Mouse (Mus musculus) intestine, embryonic 15.5 days (tissue): ENCODE measurements around the gene Hnrnpr. TPM values are rescaled to one million over a fixed set of nuclear protein-coding genes. Genes with fewer than 3 reads are reported as not detected.

Experiments
- ATAC-seq: fragments of 200-750 bp; cut with Nextera tagmentation; 2 replicates; pipeline ENCODE4 v1.8.0; 2017; ENCODE audit warnings: moderate TSS enrichment, moderate library complexity
- H3K27ac ChIP-seq: fragments of 300-500 bp; sonication (generic); 2 replicates; pipeline ENCODE4 v1.5.1; 2015; ENCODE audit warnings: mild to moderate bottlenecking, inconsistent platforms
- H3K27me3 ChIP-seq: fragments of 300-500 bp; sonication (generic); replicated peaks from 2 replicates; pipeline ENCODE4 v1.6.1; 2015; ENCODE audit warnings: inconsistent platforms
- H3K36me3 ChIP-seq: fragments of 300-500 bp; sonication (generic); 2 replicates; pipeline ENCODE4 v1.6.1; 2015; ENCODE audit warnings: inconsistent platforms
- H3K4me1 ChIP-seq: fragments of 300-500 bp; sonication (generic); replicated peaks from 2 replicates; pipeline ENCODE4 v1.6.1; 2015; ENCODE audit warnings: inconsistent platforms
- H3K4me2 ChIP-seq: fragments of 300-500 bp; sonication (generic); replicated peaks from 2 replicates; pipeline ENCODE4 v1.6.1; 2015; ENCODE audit warnings: mild to moderate bottlenecking, inconsistent platforms
- H3K4me3 ChIP-seq: fragments of 300-500 bp; sonication (generic); replicated peaks from 2 replicates; pipeline ENCODE4 v1.5.1; 2015; ENCODE audit warnings: inconsistent platforms
- H3K9ac ChIP-seq: fragments of 300-500 bp; sonication (generic); 2 replicates; pipeline ENCODE4 v1.6.1; 2015; ENCODE audit warnings: inconsistent platforms
- H3K9me3 ChIP-seq: fragments of 300-500 bp; sonication (generic); 2 replicates; pipeline ENCODE4 v1.6.1; 2016; ENCODE audit warnings: inconsistent platforms
- WGBS: fragments of 180-500 bp; shearing (Covaris S2); methylation state at CpG from one replicate; pipeline ENCODE4 v1.1.7; 2015; 5-methylcytosine and 5-hydroxymethylcytosine counted together
- polyA plus RNA-seq: library from polyadenylated mRNA; unstranded; fragments of >200 nt; fragmentation: Nextera tagmentation; extraction: Ambion mirVana; gene quantifications from 2 replicates; pipeline ENCODE4 v1.2.1, GENCODE M21; 2015

Gene Hnrnpr
- polyA plus RNA-seq, 1 experiment from 2014 or later, result 128 TPM

DNA sequence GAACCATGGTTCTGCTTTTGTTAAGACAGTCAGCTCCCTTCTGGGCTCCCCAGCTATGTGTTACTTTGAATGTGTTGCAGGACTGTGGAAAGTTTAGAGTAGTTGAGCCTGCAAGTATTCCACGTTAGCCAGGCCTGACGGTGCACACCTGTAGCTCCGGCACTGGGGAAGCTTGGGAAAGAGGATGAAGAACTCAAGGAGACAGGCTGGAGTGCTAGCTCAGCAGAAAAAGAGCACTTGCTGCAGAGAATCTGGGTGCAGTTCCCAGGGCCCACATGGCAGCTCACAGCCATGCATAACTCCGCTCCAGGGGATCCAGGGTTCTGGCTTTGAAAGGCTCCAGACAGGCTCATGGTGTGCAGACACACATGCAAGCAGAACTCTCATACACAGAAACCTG is 46.7 kb downstream of the Hnrnpr start:
- WGBS, result 89% methylated on average over 4 of the region's 4 CpGs
- no peaks in the 10 kb centered on the region for H3K4me1 ChIP-seq
- peaks cover 20% of the 10 kb centered on the region for H3K36me3 ChIP-seq
- no peaks in the 10 kb centered on the region for H3K9me3 ChIP-seq
- ATAC-seq, result no peak
- no peak overlapping the region for H3K27ac ChIP-seq
- no peak overlapping the region for H3K4me2 ChIP-seq
- no peak overlapping the region for H3K4me3 ChIP-seq
- H3K27me3 ChIP-seq, result no peaks in the 10 kb centered on the region
- no peak overlapping the region for H3K9ac ChIP-seq

DNA sequence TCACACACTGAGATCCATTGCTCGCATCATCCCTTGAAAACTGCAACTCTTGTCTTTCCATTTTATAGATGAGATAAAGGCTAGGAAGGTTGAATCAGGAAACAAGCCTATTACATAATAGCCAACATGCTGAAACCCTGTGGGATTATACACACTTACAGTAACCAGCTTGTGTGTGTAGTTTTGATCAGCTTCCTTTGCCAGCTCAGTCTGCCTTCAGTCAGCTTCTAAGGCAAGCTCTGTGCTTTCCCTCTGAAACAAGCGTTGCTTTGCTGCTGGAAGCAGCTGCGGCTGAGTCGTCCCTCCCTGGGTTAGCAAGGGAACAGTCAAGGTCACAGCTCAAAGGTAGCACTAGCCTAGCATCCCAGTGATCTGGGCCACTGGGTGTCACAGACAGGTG is 57.1 kb downstream of the Hnrnpr start:
- Histone ChIP-seq H3K36me3 (no peaks in the 10 kb centered on the region), H3K9ac (no peak overlapping the region), H3K27me3 (no peaks in the 10 kb centered on the region), H3K4me1 (no peaks in the 10 kb centered on the region), H3K4me3 (no peak overlapping the region), H3K9me3 (no peaks in the 10 kb centered on the region), H3K4me2 (no peak overlapping the region), H3K27ac (no peak overlapping the region)
- ATAC-seq, result no peak
- WGBS, result 62% methylated on average over 4 of the region's 4 CpGs

DNA sequence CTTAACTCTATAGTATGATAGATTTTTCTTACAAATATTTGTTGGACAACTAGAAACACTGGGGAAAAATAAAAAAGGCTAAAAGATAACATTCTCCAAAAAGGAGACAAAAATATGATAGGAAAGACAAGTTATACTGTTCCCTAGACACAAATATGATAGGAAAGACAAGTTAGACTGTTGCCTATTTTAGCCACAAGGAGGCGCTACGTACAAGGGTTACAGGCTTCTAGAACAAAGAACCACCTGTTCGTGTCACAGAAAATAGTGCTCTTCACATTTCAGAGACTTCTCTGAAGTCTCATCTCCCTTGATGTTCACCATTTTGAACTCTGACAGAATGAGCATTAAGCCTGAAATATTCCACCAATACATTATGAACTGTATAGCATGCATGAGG is 59.0 kb downstream of the Hnrnpr start:
- WGBS, result 3% methylated on average over 3 of the region's 3 CpGs
- Histone ChIP-seq H3K27ac (no peak overlapping the region), H3K9me3 (no peaks in the 10 kb centered on the region), H3K4me3 (no peak overlapping the region), H3K4me1 (no peaks in the 10 kb centered on the region), H3K36me3 (no peaks in the 10 kb centered on the region), H3K27me3 (no peaks in the 10 kb centered on the region), H3K9ac (no peak overlapping the region), H3K4me2 (no peak overlapping the region)
- ATAC-seq, result no peak

DNA sequence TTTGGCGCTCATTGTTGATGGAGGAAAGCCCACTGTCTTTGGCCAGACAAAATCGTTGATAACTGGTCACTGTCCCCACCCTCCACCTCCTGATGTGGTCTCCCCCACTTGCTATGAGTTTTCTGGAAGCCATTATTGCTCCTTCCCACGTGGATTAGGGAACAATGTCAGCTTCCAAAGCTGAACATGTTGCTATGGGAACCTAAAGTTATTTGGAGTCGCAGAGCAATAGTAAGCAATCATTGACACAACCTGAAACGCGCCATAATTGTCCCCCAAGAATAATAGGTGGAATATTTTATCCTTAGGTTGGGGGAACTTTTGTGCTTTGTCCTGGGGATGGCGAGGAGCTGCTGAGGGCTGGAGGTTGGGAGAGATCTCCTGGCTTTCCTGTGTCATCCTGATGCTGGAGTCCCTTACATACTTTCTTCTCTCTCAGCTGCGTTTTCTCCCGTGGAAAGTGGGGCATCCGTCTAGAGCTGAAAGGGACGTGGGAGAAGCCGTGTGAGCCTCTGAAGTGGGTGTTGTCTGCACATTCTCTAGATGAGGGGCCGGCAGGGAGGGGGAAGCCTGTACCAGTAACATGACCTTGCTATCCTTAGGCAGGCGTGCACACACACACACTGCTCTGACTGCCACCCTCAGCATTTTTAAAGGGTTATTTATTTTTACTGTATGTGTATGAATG is 62.9 kb downstream of the Hnrnpr start:
- no peak overlapping the region for H3K9ac ChIP-seq
- H3K27me3 ChIP-seq, result no peaks in the 10 kb centered on the region
- H3K4me1 ChIP-seq, result no peaks in the 10 kb centered on the region
- H3K4me3 ChIP-seq, result no peak overlapping the region
- H3K4me2 ChIP-seq, result no peak overlapping the region
- H3K27ac ChIP-seq, result no peak overlapping the region
- no peaks in the 10 kb centered on the region for H3K36me3 ChIP-seq
- 51% methylated on average over 14 of the region's 14 CpGs for WGBS
- H3K9me3 ChIP-seq, result no peaks in the 10 kb centered on the region
- ATAC-seq, result no peak

DNA sequence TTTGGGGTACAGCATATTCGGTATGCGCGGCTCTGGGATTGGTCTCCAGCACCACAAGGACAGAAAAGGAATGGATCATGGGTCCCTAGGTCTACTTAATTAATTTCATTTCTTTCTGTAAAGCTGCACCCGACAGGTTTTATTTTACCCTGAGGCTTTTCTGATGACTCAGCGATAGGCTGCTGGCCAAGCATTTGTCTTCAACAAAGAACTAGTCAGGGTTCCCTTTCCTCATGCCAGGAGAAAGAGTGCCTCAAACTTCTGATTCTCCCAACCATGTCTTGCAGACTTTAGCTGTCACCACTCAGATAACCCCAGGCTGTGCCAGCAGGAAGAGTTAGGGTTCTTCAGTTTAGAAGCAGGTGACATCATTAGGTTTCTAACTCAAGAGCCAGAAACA is 66.3 kb downstream of the Hnrnpr start:
- no peaks in the 10 kb centered on the region for H3K27me3 ChIP-seq
- WGBS, result 82% methylated on average over 5 of the region's 5 CpGs
- H3K4me2 ChIP-seq, result no peak overlapping the region
- H3K27ac ChIP-seq, result no peak overlapping the region
- no peaks in the 10 kb centered on the region for H3K9me3 ChIP-seq
- no peak overlapping the region for H3K9ac ChIP-seq
- no peak for ATAC-seq
- no peaks in the 10 kb centered on the region for H3K4me1 ChIP-seq
- no peaks in the 10 kb centered on the region for H3K36me3 ChIP-seq
- H3K4me3 ChIP-seq, result no peak overlapping the region

GRCm38 (mm10) chr4:136383052-136383451 is 72.3 kb downstream of the Hnrnpr start:
- no peak overlapping the region for H3K4me2 ChIP-seq
- H3K4me3 ChIP-seq, result no peak overlapping the region
- no peaks in the 10 kb centered on the region for H3K9me3 ChIP-seq
- no peak overlapping the region for H3K27ac ChIP-seq
- H3K9ac ChIP-seq, result no peak overlapping the region
- no peaks in the 10 kb centered on the region for H3K36me3 ChIP-seq
- no peak for ATAC-seq
- WGBS, result 85% methylated on average over 5 of the region's 5 CpGs
- H3K4me1 ChIP-seq, result no peaks in the 10 kb centered on the region
- no peaks in the 10 kb centered on the region for H3K27me3 ChIP-seq

- Histone ChIP-seq H3K27me3 (no peaks in the 10 kb centered on the region), H3K27ac (no peak overlapping the region), H3K4me2 (no peak overlapping the region), H3K36me3 (no peaks in the 10 kb centered on the region), H3K4me1 (no peaks in the 10 kb centered on the region), H3K9ac (no peak overlapping the region), H3K9me3 (no peaks in the 10 kb centered on the region), H3K4me3 (no peak overlapping the region)
- 87% methylated on average over 6 of the region's 6 CpGs for WGBS
- ATAC-seq, result no peak
These were observed 73.1 kb downstream of the Hnrnpr start for GRCm38 (mm10) chr4:136383839-136384238.

- 54% methylated on average over 11 of the region's 11 CpGs for WGBS
- H3K27me3 ChIP-seq, result no peaks in the 10 kb centered on the region
- no peak for ATAC-seq
- H3K36me3 ChIP-seq, result no peaks in the 10 kb centered on the region
- H3K9ac ChIP-seq, result no peak overlapping the region
- H3K9me3 ChIP-seq, result no peaks in the 10 kb centered on the region
- H3K27ac ChIP-seq, result no peak overlapping the region
- H3K4me1 ChIP-seq, result no peaks in the 10 kb centered on the region
- no peak overlapping the region for H3K4me3 ChIP-seq
- no peak overlapping the region for H3K4me2 ChIP-seq
These were observed 76.5 kb downstream of the Hnrnpr start for GRCm38 (mm10) chr4:136387261-136387660.

DNA sequence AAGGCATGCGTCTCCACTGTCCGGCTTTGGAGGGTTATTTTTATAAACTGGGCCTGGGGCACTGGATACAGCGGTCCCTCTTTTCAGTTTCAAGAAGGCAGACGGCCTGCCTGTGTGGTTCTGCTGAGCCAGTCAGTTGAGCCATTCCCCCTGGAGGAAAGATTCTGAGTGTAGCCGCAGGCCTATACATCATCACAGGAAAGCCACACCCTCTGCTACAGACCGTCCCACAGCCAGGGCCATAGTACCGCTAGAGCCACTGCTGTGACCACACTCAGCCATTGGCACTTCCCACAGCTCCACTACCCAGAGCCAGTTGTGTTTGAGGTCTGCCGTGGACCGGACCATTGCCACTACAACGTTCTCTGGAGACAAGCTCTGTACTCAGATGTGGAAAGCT is 91.1 kb downstream of the Hnrnpr start:
- no peak overlapping the region for H3K4me2 ChIP-seq
- no peak for ATAC-seq
- 77% methylated on average over 10 of the region's 10 CpGs for WGBS

DNA sequence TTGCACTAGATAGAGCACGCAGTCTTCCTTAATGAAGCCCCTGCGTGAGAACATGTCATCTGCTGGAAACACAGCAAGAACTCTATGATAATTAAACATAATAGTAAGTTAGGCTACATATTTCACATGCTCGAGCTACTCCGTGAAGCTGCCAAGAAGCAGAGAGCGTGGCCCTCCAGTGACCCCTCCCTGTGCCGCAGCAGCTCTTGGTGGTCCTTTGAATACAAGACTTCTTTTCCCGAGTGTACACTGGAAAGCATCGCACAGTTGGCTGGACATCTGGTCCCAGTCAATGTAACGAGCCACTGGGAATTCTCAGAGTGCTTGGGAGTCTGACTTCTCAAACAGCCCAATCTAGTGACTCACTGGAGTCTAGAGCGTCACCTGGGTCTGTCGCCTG is 97.1 kb downstream of the Hnrnpr start:
- ATAC-seq, result peak; percentile 49

More for the DNA sequence above, 91.1 kb downstream of the Hnrnpr start:
- Histone ChIP-seq H3K4me1 (no peaks in the 10 kb centered on the region), H3K9ac (no peak overlapping the region), H3K36me3 (no peaks in the 10 kb centered on the region), H3K9me3 (no peaks in the 10 kb centered on the region), H3K4me3 (no peak overlapping the region), H3K27ac (no peak overlapping the region), H3K27me3 (no peaks in the 10 kb centered on the region)

More for the DNA sequence above, 97.1 kb downstream of the Hnrnpr start:
- 50% methylated on average over 11 of the region's 11 CpGs for WGBS
- Histone ChIP-seq H3K4me2 (no peak overlapping the region), H3K9ac (no peak overlapping the region), H3K9me3 (no peaks in the 10 kb centered on the region), H3K4me1 (peaks cover 8% of the 10 kb centered on the region; the same call in 1 of the 2 replicates), H3K36me3 (no peaks in the 10 kb centered on the region), H3K27me3 (no peaks in the 10 kb centered on the region), H3K4me3 (no peak overlapping the region), H3K27ac (no peak overlapping the region)

Other genes with a start within 250 kb of the Hnrnpr start
- 269 and 285 TPM in 2 replicates for gene Id3, start 167.4 kb upstream of the Hnrnpr start, polyA plus RNA-seq
- 8.1 and 9.8 TPM in 2 replicates for gene E2f2, start 138.5 kb upstream of the Hnrnpr start, polyA plus RNA-seq
- gene Asap3, start 104.6 kb upstream of the Hnrnpr start, polyA plus RNA-seq, result 4.6 and 5.4 TPM in 2 replicates
- gene Tcea3, start 63.2 kb upstream of the Hnrnpr start, polyA plus RNA-seq, result 18.3 and 19.0 TPM in 2 replicates
- gene Zfp46, start 26.3 kb upstream of the Hnrnpr start, polyA plus RNA-seq, result 16.0 and 16.8 TPM in 2 replicates
- gene Htr1d, start 112.6 kb downstream of the Hnrnpr start, polyA plus RNA-seq, result 0.11 and 0.28 TPM in 2 replicates
- 0.43 and 0.50 TPM in 2 replicates for gene 6030445D17Rik, start 151.3 kb downstream of the Hnrnpr start, polyA plus RNA-seq
- 114 and 115 TPM in 2 replicates for gene Luzp1, start 158.8 kb downstream of the Hnrnpr start, polyA plus RNA-seq